Mouse (Mus musculus): ENCODE measurements around the gene Hbb-bs. TPM values are rescaled to one million over a fixed set of nuclear protein-coding genes. Genes with fewer than 3 reads are reported as not detected.
"Not testable (repeated sequence)": the region's sequence is repeated elsewhere in the genome, so short reads cannot be mapped to it uniquely, and the experiment has no call there.

The Hbb-bs gene
- polyA plus RNA-seq, 1 experiment, result 880 TPM

DNA sequence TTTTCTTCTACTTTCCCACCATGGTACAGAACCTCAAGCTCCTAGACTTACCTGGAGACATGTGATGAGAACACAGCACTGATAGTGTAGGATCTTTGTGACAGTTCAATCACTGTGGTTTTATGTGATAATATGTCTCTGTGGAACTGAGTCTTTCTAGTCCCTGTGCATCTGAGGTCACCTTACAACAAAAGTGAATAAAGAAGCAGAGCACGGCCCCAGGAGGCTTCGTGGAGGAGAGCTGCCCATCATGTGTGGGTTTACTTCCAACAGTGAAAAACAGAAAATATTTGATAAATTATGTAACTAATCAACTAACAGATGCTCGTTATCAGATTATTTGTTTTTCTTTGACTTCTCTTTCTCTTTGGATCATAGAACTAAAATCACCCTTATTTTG is 48.3 kb downstream of the Hbb-bs start, which contains the start of gene Olfr68:
TSS of gene Olfr68 (minus strand) at position 101 of the 400 bp plus-strand sequence.
- Histone ChIP-seq H3K4me3 (ENCODE audit: insufficient read depth, low read depth, low read length) (no peak within 1 kb of the TSS), H3K4me1 (ENCODE audit: control insufficient read depth, insufficient read depth, insufficient read length, low read length) (no peaks in the 10 kb centered on the region)

DNA sequence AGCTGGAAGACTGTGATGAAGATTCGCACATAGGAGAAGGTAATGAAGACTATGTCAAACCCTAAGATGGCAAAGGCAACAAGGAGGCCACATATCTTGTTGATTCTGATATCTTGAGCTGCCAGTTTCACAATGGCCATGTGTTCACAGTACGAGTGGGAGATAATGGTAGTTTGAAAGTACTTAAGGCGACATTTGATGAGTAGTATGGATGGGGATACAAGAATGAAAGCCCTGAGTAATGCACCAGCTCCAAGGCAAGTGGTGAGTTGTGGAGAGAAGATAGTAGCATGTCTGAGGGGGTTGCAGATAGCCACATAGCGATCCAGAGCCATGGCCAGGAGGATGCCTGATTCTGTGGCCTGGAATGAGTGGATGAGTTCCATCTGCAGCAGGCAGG is 50.2 kb downstream of the Hbb-bs start:
- H3K4me3 ChIP-seq (ENCODE audit: insufficient read depth, low read depth, low read length); H3K4me1 ChIP-seq (ENCODE audit: control insufficient read depth, insufficient read depth, insufficient read length, low read length); H3K27ac ChIP-seq (replicated peaks; ENCODE audit: low read depth, low read length): not testable (repeated sequence)

More for the DNA sequence above, 48.3 kb downstream of the Hbb-bs start, which contains the start of gene Olfr68:
- H3K27ac ChIP-seq (replicated peaks; ENCODE audit: low read depth, low read length), result no peak within 1 kb of the TSS

Other genes with a start within 250 kb of the Hbb-bs start
- gene Olfr618, start 238.0 kb downstream of the Hbb-bs start, polyA plus RNA-seq (2012; ENCODE audit: insufficient read depth, insufficient read length, missing spikeins), result not detected in 2 replicates
- gene Olfr619, start 227.5 kb downstream of the Hbb-bs start, polyA plus RNA-seq (2012; ENCODE audit: insufficient read depth, insufficient read length, missing spikeins), result not detected in 2 replicates
- not detected in 2 replicates for gene Olfr620, start 215.6 kb downstream of the Hbb-bs start, polyA plus RNA-seq (2012; ENCODE audit: insufficient read depth, insufficient read length, missing spikeins)
- not detected in 2 replicates for gene Olfr622, start 185.4 kb downstream of the Hbb-bs start, polyA plus RNA-seq (2012; ENCODE audit: insufficient read depth, insufficient read length, missing spikeins)
- gene Olfr623, start 164.4 kb downstream of the Hbb-bs start, polyA plus RNA-seq (2012; ENCODE audit: insufficient read depth, insufficient read length, missing spikeins), result not detected in 2 replicates
- gene Olfr624, start 156.9 kb downstream of the Hbb-bs start, polyA plus RNA-seq (2012; ENCODE audit: insufficient read depth, insufficient read length, missing spikeins), result not detected in 2 replicates
- gene Olfr625-ps1, start 145.4 kb downstream of the Hbb-bs start, polyA plus RNA-seq (2012; ENCODE audit: insufficient read depth, insufficient read length, missing spikeins), result not detected in 2 replicates
- gene Olfr243, start 113.4 kb downstream of the Hbb-bs start, polyA plus RNA-seq (2012; ENCODE audit: insufficient read depth, insufficient read length, missing spikeins), result not detected in 2 replicates
- not detected in 2 replicates for gene Olfr628, start 97.7 kb downstream of the Hbb-bs start, polyA plus RNA-seq (2012; ENCODE audit: insufficient read depth, insufficient read length, missing spikeins)
- gene Olfr629, start 83.2 kb downstream of the Hbb-bs start, polyA plus RNA-seq (2012; ENCODE audit: insufficient read depth, insufficient read length, missing spikeins), result not detected in 2 replicates
- not detected in 2 replicates for gene Olfr630, start 70.8 kb downstream of the Hbb-bs start, polyA plus RNA-seq (2012; ENCODE audit: insufficient read depth, insufficient read length, missing spikeins)
- gene Olfr69, start 56.5 kb downstream of the Hbb-bs start, polyA plus RNA-seq (2012; ENCODE audit: insufficient read depth, insufficient read length, missing spikeins), result not detected in 2 replicates
- gene Olfr68, start 48.4 kb downstream of the Hbb-bs start, polyA plus RNA-seq (2012; ENCODE audit: insufficient read depth, insufficient read length, missing spikeins), result not detected in 2 replicates
- gene Olfr67, start 36.3 kb downstream of the Hbb-bs start, polyA plus RNA-seq (2012; ENCODE audit: insufficient read depth, insufficient read length, missing spikeins), result not detected in 2 replicates
- gene Hbb-bt, start 14.1 kb downstream of the Hbb-bs start, polyA plus RNA-seq (2012; ENCODE audit: insufficient read depth, insufficient read length, missing spikeins), result 87.6 and 749 TPM in 2 replicates
- gene Hbb-bh2, start 12.4 kb upstream of the Hbb-bs start, polyA plus RNA-seq (2012; ENCODE audit: insufficient read depth, insufficient read length, missing spikeins), result not detected in 2 replicates
- not detected in 2 replicates for gene Hbb-bh1, start 15.1 kb upstream of the Hbb-bs start, polyA plus RNA-seq (2012; ENCODE audit: insufficient read depth, insufficient read length, missing spikeins)
- not detected in 2 replicates for gene Hbb-y, start 25.1 kb upstream of the Hbb-bs start, polyA plus RNA-seq (2012; ENCODE audit: insufficient read depth, insufficient read length, missing spikeins)
- not detected in 2 replicates for gene Olfr66, start 58.2 kb upstream of the Hbb-bs start, polyA plus RNA-seq (2012; ENCODE audit: insufficient read depth, insufficient read length, missing spikeins)
- not detected in 2 replicates for gene Olfr64, start 66.4 kb upstream of the Hbb-bs start, polyA plus RNA-seq (2012; ENCODE audit: insufficient read depth, insufficient read length, missing spikeins)
- gene Olfr65, start 75.4 kb upstream of the Hbb-bs start, polyA plus RNA-seq (2012; ENCODE audit: insufficient read depth, insufficient read length, missing spikeins), result not detected in 2 replicates
- not detected in 2 replicates for gene Olfr631, start 100.7 kb upstream of the Hbb-bs start, polyA plus RNA-seq (2012; ENCODE audit: insufficient read depth, insufficient read length, missing spikeins)
- not detected in 2 replicates for gene Olfr632, start 106.3 kb upstream of the Hbb-bs start, polyA plus RNA-seq (2012; ENCODE audit: insufficient read depth, insufficient read length, missing spikeins)
- not detected in 2 replicates for gene Olfr633, start 116.3 kb upstream of the Hbb-bs start, polyA plus RNA-seq (2012; ENCODE audit: insufficient read depth, insufficient read length, missing spikeins)
- gene Olfr635, start 143.1 kb upstream of the Hbb-bs start, polyA plus RNA-seq (2012; ENCODE audit: insufficient read depth, insufficient read length, missing spikeins), result not detected in 2 replicates
- gene Olfr638, start 170.7 kb upstream of the Hbb-bs start, polyA plus RNA-seq (2012; ENCODE audit: insufficient read depth, insufficient read length, missing spikeins), result not detected in 2 replicates
- gene Olfr639, start 189.2 kb upstream of the Hbb-bs start, polyA plus RNA-seq (2012; ENCODE audit: insufficient read depth, insufficient read length, missing spikeins), result not detected in 2 replicates
- not detected in 2 replicates for gene Olfr640, start 197.5 kb upstream of the Hbb-bs start, polyA plus RNA-seq (2012; ENCODE audit: insufficient read depth, insufficient read length, missing spikeins)
- gene Olfr641, start 207.3 kb upstream of the Hbb-bs start, polyA plus RNA-seq (2012; ENCODE audit: insufficient read depth, insufficient read length, missing spikeins), result not detected in 2 replicates
- gene Olfr642, start 224.6 kb upstream of the Hbb-bs start, polyA plus RNA-seq (2012; ENCODE audit: insufficient read depth, insufficient read length, missing spikeins), result not detected in 2 replicates
- gene 4930516K23Rik, start 233.3 kb upstream of the Hbb-bs start, polyA plus RNA-seq (2012; ENCODE audit: insufficient read depth, insufficient read length, missing spikeins), result not detected in 2 replicates
- gene Olfr644, start 243.8 kb upstream of the Hbb-bs start, polyA plus RNA-seq (2012; ENCODE audit: insufficient read depth, insufficient read length, missing spikeins), result not detected in 2 replicates

Measured in brown adipose tissue, adult 24 weeks (tissue).